Mouse (Mus musculus) gonadal fat pad, adult 2 months (tissue): Measurements from ENCODE around the gene Rhcg. TPM values are rescaled to one million over a fixed set of nuclear protein-coding genes. Genes with fewer than 3 reads are reported as not detected.

Source experiments
- DNase-seq: peaks from one replicate; pipeline ENCODE4 v3.0.0-alpha.2; 2012; ENCODE audit warnings: low read depth
- polyA plus RNA-seq: library from polyadenylated mRNA; depleted of rRNA; stranded (reverse); fragments of >200 nt; gene quantifications from 2 replicates; pipeline ENCODE4 v1.2.3, GENCODE M21; 2012

Gene Rhcg
- polyA plus RNA-seq, 1 experiment = 272 TPM

- DNase-seq = no peak
Measured at GRCm38 (mm10) chr7:79602006-79602405, 15.5 kb downstream of the Rhcg start.

- DNase-seq = no peak
Measured at GRCm38 (mm10) chr7:79600122-79600521, 17.3 kb downstream of the Rhcg start.

- DNase-seq = no peak
Measured at GRCm38 (mm10) chr7:79594854-79595253, 22.6 kb downstream of the Rhcg start.

- no peak for DNase-seq
Measured at GRCm38 (mm10) chr7:79591812-79592731, 25.4 kb downstream of the Rhcg start.

- DNase-seq = no peak
Measured at GRCm38 (mm10) chr7:79590560-79591110, 26.8 kb downstream of the Rhcg start.

GRCm38 (mm10) chr7:79589763-79590559 lies 27.5 kb downstream of the Rhcg start:
- DNase-seq = no peak

GRCm38 (mm10) chr7:79588284-79588683 lies 29.2 kb downstream of the Rhcg start:
- DNase-seq = no peak

- DNase-seq = no peak
Measured at GRCm38 (mm10) chr7:79578851-79579241, 38.6 kb downstream of the Rhcg start.

GRCm38 (mm10) chr7:79577931-79578850 lies 39.3 kb downstream of the Rhcg start:
- DNase-seq = no peak

GRCm38 (mm10) chr7:79577096-79577874 lies 40.2 kb downstream of the Rhcg start:
- no peak for DNase-seq

- no peak for DNase-seq
Measured at GRCm38 (mm10) chr7:79576659-79577058, 40.8 kb downstream of the Rhcg start.

GRCm38 (mm10) chr7:79572191-79572818 lies 45.2 kb downstream of the Rhcg start:
- DNase-seq = no peak

- no peak for DNase-seq
Measured at GRCm38 (mm10) chr7:79568937-79569535, 48.4 kb downstream of the Rhcg start.

GRCm38 (mm10) chr7:79568212-79568611 lies 49.2 kb downstream of the Rhcg start:
- no peak for DNase-seq

GRCm38 (mm10) chr7:79563675-79564074 lies 53.8 kb downstream of the Rhcg start:
- DNase-seq = no peak

GRCm38 (mm10) chr7:79562385-79562784 lies 55.1 kb downstream of the Rhcg start:
- DNase-seq = no peak

- no peak for DNase-seq
Measured at GRCm38 (mm10) chr7:79558698-79559097, 58.8 kb downstream of the Rhcg start.

GRCm38 (mm10) chr7:79557728-79558221 lies 59.7 kb downstream of the Rhcg start:
- no peak for DNase-seq

- no peak for DNase-seq
Measured at GRCm38 (mm10) chr7:79555368-79556034, 62.0 kb downstream of the Rhcg start.
